Mouse (Mus musculus) heart, embryonic 13.5 days (tissue): ENCODE measurements around the gene Cct8. TPM values are rescaled to one million over a fixed set of nuclear protein-coding genes. Genes with fewer than 3 reads are reported as not detected.
A peak's percentile ranks its signal among the peaks of the same experiment; 100 is the strongest.
"Not testable (repeated sequence)": the region's sequence is repeated elsewhere in the genome, so short reads cannot be mapped to it uniquely, and the experiment has no call there.

ENCODE experiments used
- ATAC-seq: fragments of 200-750 bp; cut with Nextera tagmentation; 2 replicates; pipeline ENCODE4 v1.8.0; 2017; ENCODE audit warnings: moderate TSS enrichment; ENCODE audit not compliant: insufficient number of reproducible peaks, low FRiP score, low TSS enrichment; ENCODE audit errors: extremely low read depth
- H3K27ac ChIP-seq: fragments of 300-500 bp; sonication (generic); replicated peaks from 2 replicates; pipeline ENCODE4 v1.5.1; 2015; ENCODE audit warnings: moderate library complexity, mild to moderate bottlenecking, inconsistent platforms
- H3K27me3 ChIP-seq: fragments of 300-500 bp; sonication (generic); replicated peaks from 2 replicates; pipeline ENCODE4 v1.6.1; 2015; ENCODE audit warnings: mild to moderate bottlenecking, inconsistent platforms
- H3K36me3 ChIP-seq: fragments of 300-500 bp; sonication (generic); 2 replicates; pipeline ENCODE4 v1.6.1; 2015; ENCODE audit warnings: mild to moderate bottlenecking, inconsistent platforms
- H3K4me1 ChIP-seq: fragments of 300-500 bp; sonication (generic); 2 replicates; pipeline ENCODE4 v1.6.1; 2015; ENCODE audit warnings: inconsistent platforms
- H3K4me2 ChIP-seq: fragments of 300-500 bp; sonication (generic); 2 replicates; pipeline ENCODE4 v1.6.1; 2015; ENCODE audit warnings: inconsistent platforms, mild to moderate bottlenecking, moderate library complexity
- H3K4me3 ChIP-seq: fragments of 300-500 bp; sonication (generic); 2 replicates; pipeline ENCODE4 v1.5.1; 2015; ENCODE audit warnings: moderate library complexity, mild to moderate bottlenecking, inconsistent platforms
- H3K9ac ChIP-seq: fragments of 300-500 bp; sonication (generic); 2 replicates; pipeline ENCODE4 v1.6.1; 2015; ENCODE audit warnings: inconsistent platforms, mild to moderate bottlenecking, moderate library complexity
- H3K9me3 ChIP-seq: fragments of 300-500 bp; sonication (generic); 2 replicates; pipeline ENCODE4 v1.6.1; 2016; ENCODE audit warnings: inconsistent platforms
- WGBS: fragments of 180-500 bp; shearing (Covaris S2); methylation state at CpG from one replicate; pipeline ENCODE4 v1.1.7; 2015; ENCODE audit warnings: mixed read lengths; 5-methylcytosine and 5-hydroxymethylcytosine counted together
- polyA plus RNA-seq: library from polyadenylated mRNA; unstranded; fragments of >200 nt; fragmentation: Nextera tagmentation; extraction: Ambion mirVana; gene quantifications from 2 replicates; pipeline ENCODE4 v1.2.1, GENCODE M21; 2015

The Cct8 gene
- polyA plus RNA-seq, 1 experiment from 2014 or later: 290 TPM

DNA sequence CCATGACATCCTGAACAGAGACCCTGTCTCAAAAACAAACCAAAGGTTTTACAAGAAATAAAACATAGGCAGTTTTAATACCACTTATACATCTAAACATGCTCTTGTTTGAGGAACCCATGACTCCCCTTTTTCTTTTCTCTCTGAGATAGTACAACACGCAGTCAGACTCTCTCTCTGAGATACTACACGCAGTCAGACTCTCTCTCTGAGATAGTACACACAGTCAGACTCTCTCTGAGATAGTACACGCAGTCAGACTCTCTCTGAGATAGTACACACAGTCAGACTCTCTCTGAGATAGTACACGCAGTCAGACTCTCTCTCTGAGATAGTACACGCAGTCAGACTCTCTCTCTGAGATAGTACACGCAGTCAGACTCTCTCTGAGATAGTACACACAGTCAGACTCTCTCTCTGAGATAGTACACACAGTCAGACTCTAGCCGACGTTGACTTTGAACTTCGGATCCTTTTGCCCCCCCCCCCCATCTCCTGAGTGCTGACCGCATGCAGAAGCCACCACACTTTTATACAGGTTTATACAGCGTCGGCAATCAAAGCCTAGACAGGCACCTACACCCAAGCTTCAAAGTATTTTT lies 3.4 kb downstream of the Cct8 start:
- H3K9ac ChIP-seq, H3K9me3 ChIP-seq, H3K27ac ChIP-seq, ATAC-seq, H3K4me2 ChIP-seq, H3K27me3 ChIP-seq, H3K4me3 ChIP-seq: not testable (repeated sequence)
- 92% methylated on average over 12 of the region's 12 CpGs for WGBS
- H3K4me1 ChIP-seq: peaks cover 20% of the 10 kb centered on the region
- H3K36me3 ChIP-seq: peaks cover 71% of the 10 kb centered on the region

DNA sequence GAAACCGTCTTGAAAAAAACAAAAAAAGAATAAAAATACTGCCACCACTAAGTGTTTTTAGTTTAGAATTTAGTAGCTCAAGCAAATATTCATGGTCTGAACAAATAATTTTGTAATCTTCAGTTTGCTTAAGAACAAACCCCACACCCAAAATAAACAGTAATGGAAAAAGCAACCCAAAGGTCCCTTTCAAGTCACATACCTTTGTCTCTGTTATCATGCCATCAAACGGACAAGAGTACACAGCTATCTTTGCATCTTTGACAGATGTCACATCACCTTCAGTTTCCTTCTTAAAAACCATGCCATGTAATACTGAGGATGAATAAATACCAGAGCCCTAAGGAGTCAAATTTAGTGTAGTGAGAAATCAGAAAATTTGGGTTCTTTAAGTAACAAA lies 7.1 kb downstream of the Cct8 start:
- ATAC-seq: no peak
- Histone ChIP-seq H3K27ac (no peak overlapping the region), H3K4me3 (no peak overlapping the region), H3K9ac (no peak overlapping the region), H3K27me3 (no peaks in the 10 kb centered on the region), H3K4me2 (no peak overlapping the region), H3K9me3 (no peaks in the 10 kb centered on the region), H3K36me3 (peaks cover 98% of the 10 kb centered on the region), H3K4me1 (no peaks in the 10 kb centered on the region)
- WGBS: 76% methylated on average over 2 of the region's 2 CpGs

DNA sequence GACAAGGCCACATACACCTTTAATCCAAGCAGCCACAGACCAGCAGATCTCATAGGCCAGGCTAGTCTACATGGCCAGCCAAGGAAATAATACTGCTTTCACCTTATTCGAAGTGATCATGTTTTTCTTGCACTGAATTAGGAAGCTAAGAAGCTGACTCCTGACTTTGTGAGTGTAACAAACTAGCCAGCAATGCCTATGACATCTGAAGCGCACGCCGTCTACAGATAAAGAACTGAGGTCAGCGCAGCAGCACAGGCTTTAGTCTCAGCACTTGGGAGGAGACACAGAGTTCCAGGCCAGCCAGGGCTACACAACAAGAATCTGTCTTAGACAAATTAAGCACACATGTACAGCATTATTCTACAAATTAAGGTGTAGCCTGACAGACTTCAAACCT lies 8.9 kb downstream of the Cct8 start:
- H3K4me3 ChIP-seq: no peak overlapping the region
- no peaks in the 10 kb centered on the region for H3K27me3 ChIP-seq
- H3K27ac ChIP-seq: no peak overlapping the region
- H3K9ac ChIP-seq: no peak overlapping the region
- H3K36me3 ChIP-seq: peaks cover 96% of the 10 kb centered on the region
- no peaks in the 10 kb centered on the region for H3K4me1 ChIP-seq
- ATAC-seq: no peak
- no peaks in the 10 kb centered on the region for H3K9me3 ChIP-seq
- no peak overlapping the region for H3K4me2 ChIP-seq
- WGBS: 87% methylated on average over 5 of the region's 5 CpGs

DNA sequence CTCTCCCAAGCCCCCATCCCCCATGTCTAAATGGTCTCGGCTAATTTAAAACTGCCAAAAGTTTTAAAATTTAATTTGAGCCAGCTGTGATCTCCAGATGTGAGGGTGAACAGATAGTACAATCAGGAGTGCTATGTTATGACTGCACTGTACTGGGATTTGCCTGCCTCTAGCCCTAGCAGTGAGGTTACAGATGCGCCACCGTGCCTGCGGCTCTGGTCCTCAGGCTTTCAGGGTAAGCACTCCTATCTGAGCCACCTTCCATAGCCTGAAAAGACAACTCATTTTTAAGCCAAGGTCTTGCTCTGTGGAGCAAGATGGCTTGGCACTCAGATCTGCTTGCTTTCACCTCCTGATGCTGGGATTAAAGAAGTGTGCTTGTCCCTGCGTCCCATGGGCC lies 11.3 kb downstream of the Cct8 start:
- peaks cover 92% of the 10 kb centered on the region for H3K36me3 ChIP-seq
- ATAC-seq: no peak
- no peaks in the 10 kb centered on the region for H3K4me1 ChIP-seq
- H3K4me2 ChIP-seq: no peak overlapping the region
- no peak overlapping the region for H3K4me3 ChIP-seq
- H3K27me3 ChIP-seq: no peaks in the 10 kb centered on the region
- 87% methylated on average over 5 of the region's 5 CpGs for WGBS
- H3K9ac ChIP-seq: no peak overlapping the region
- no peak overlapping the region for H3K27ac ChIP-seq
- no peaks in the 10 kb centered on the region for H3K9me3 ChIP-seq

DNA sequence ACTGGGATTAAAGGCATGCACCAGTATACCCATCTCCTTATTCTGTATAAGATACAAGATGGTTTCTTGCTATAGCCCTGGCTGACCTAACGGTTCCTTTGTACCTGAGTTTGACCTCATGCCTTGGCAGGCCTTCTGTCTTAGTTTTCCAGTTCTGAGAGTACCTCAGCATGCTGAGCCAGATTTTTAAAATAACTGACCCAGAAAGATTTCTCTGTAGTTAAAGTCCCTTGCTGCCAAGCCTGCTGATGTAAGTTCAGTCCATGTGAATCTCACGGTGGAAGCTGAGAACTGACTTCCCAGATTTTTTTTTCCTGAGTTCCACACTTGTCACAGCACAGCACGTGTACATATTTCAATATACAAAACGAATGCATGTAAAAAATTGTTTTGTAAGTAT lies 25.1 kb downstream of the Cct8 start:
- H3K27ac ChIP-seq: no peak overlapping the region
- no peaks in the 10 kb centered on the region for H3K27me3 ChIP-seq
- no peaks in the 10 kb centered on the region for H3K4me1 ChIP-seq
- 88% methylated on average over 4 of the region's 4 CpGs for WGBS
- no peak overlapping the region for H3K4me3 ChIP-seq
- H3K4me2 ChIP-seq: no peak overlapping the region
- H3K9ac ChIP-seq: no peak overlapping the region
- no peak for ATAC-seq
- peaks cover 88% of the 10 kb centered on the region for H3K36me3 ChIP-seq
- H3K9me3 ChIP-seq: no peaks in the 10 kb centered on the region

DNA sequence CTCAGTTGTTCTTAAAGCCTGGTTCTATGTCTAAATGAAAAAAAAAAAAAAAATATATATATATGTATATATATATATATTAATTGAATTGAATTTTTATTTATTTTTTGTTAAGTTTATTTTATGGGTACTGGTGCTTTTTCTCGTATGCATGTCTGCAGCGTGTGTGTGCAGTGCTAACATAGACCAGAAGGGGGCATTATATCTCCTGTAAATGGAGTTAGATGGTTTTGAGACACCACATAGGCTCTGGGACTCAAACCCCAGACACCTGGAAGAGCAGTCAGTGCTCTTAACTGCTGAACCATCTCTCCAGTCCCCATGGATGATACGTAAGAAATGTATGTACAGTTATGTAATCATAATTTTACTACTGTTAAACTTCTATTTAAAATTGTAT lies 36.9 kb downstream of the Cct8 start:
- H3K4me2 ChIP-seq: no peak overlapping the region
- H3K9me3 ChIP-seq: no peaks in the 10 kb centered on the region
- no peak overlapping the region for H3K27ac ChIP-seq
- ATAC-seq: no peak
- H3K9ac ChIP-seq: no peak overlapping the region
- H3K4me3 ChIP-seq: no peak overlapping the region
- H3K4me1 ChIP-seq: peaks cover 20% of the 10 kb centered on the region
- H3K36me3 ChIP-seq: peaks cover 48% of the 10 kb centered on the region
- 96% methylated on average over 3 of the region's 3 CpGs for WGBS
- H3K27me3 ChIP-seq: no peaks in the 10 kb centered on the region

DNA sequence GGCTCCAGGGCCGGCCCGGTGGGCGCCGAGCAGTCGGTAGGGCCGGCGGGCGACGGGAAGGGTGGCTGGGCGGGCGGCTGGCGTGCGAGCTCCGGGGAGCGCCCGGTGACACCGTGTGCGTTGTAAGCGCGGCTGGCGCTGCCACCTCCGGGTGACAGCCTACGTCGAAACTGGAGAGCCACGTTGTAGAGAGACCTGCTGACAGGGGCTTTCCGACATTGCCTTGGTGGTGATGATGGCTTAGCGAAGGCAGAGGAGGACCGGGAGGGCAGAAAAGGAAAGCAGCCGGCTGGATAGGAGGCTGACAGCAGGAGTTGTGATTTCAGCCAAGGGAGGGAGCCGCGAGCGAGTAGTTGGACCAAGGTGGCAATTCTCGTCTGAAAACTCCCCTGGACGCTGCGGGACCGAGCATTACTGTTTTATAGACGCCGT lies 40.5 kb downstream of the Cct8 start:
- Histone ChIP-seq H3K27ac (peak overlapping the region; percentile 85), H3K9me3 (no peaks in the 10 kb centered on the region), H3K9ac (peak overlapping the region; percentile 95), H3K36me3 (peaks cover 19% of the 10 kb centered on the region), H3K4me3 (peak overlapping the region; percentile 89), H3K27me3 (no peaks in the 10 kb centered on the region), H3K4me2 (peak overlapping the region; percentile 95), H3K4me1 (peaks cover 20% of the 10 kb centered on the region)
- under 1% methylated on average over 38 of the region's 38 CpGs for WGBS
- peak; percentile 54; the same call in 1 of the 2 replicates for ATAC-seq

DNA sequence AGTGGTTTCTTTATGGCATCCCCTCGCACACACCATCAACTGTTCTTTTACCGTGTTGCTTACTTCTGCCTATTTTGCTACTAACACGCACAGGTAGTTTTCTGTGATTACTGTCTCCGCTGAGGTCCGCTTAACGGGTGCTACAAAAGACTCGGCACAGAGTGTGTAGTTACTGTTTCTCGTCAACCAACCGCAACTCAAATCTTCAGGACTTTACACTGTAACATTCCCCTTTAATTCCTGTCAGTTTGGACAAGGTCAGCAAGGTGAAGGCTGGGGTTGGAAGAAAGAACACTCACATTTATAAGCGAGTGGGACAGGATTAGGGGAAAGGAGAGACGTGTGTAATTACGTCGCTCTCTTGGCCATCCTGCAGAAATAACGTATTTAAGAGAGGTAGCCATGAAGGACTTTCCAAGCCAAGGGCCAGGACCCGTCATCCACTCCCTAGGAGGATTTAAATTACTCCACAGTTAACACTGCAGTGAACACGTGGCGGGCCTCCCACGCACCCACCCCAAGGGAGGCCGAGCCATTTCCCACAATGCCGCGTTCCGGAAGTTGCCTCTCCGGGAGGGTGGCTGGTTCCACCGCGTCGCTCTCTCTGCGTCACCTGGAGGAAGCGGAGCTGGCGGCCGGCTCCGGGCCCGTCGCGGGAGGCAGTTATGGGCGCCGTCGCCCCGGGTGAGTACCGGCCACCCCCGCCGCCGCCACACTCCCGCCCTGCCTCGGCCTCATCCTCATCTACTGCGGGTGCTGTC lies 41.1 kb downstream of the Cct8 start, which contains the start of gene Usp16:
Gene Usp16 (plus strand): TSS at position 285 of the 761 bp plus-strand sequence.
- peak within 1 kb of the TSS; percentile 95 for H3K9ac ChIP-seq
- peak within 1 kb of the TSS; percentile 89 for H3K4me3 ChIP-seq
- peaks cover 13% of the 10 kb centered on the region for H3K36me3 ChIP-seq
- H3K27ac ChIP-seq: peak within 1 kb of the TSS; percentile 85
- peaks cover 20% of the 10 kb centered on the region for H3K4me1 ChIP-seq
- WGBS: 9% methylated on average over 45 of the region's 45 CpGs
- H3K4me2 ChIP-seq: peak within 1 kb of the TSS; percentile 95
- H3K9me3 ChIP-seq: no peaks in the 10 kb centered on the region
- ATAC-seq: peak; percentile 92
- H3K27me3 ChIP-seq: no peaks in the 10 kb centered on the region

DNA sequence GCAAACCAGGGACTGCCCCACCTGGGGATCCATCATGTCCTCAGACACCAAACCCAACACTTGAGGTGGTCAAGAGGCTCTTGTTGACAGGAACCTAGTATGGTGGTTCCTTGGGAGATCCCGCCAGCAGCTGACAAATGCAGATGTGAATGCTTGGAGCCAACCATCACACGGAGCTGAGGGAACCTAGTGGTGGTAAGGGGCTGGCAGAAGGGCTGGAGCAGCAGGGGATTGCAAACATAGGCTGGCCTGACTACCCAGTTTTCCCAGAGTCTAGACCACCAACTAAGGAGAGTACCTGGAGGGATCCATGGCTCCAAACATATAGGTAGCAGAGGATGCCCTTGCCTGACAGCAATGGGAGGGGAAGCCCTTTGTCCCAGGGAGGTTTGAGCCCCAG lies 42.4 kb downstream of the Cct8 start:
- Histone ChIP-seq H3K9ac (no peak overlapping the region), H3K4me2 (no peak overlapping the region), H3K27ac (no peak overlapping the region), H3K36me3 (0 out of 2 replicates have a peak, but pooled peaks cover under 1% of the 10 kb centered on the region), H3K4me1 (peaks cover 20% of the 10 kb centered on the region), H3K4me3 (no peak overlapping the region), H3K27me3 (no peaks in the 10 kb centered on the region), H3K9me3 (no peaks in the 10 kb centered on the region)
- WGBS: 67% methylated on average over 2 of the region's 2 CpGs
- ATAC-seq: no peak

DNA sequence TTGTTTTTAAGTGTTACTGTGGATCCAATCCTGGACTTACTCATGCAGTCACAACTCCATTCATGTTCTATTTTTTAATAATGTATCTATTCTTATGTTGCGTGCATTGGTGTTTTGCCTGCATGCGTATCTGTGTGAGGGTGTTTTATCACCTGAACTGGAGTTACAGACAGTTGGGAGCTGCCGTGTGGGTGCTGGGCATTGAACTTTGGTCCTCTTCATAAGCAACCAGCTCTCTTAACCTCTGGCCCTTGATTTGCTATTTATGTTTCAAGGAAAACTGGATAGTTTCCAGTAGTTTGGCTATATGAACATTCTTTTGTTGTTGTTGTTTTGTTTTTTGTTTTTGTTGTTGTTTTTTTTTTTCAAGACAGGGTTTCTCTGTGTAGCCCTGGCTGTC lies 50.1 kb downstream of the Cct8 start:
- Histone ChIP-seq H3K9ac (no peak overlapping the region), H3K4me3 (no peak overlapping the region), H3K36me3 (no peaks in the 10 kb centered on the region), H3K4me1 (peaks cover 12% of the 10 kb centered on the region), H3K27me3 (no peaks in the 10 kb centered on the region), H3K4me2 (no peak overlapping the region), H3K9me3 (no peaks in the 10 kb centered on the region), H3K27ac (no peak overlapping the region)
- no peak for ATAC-seq
- WGBS: 80% methylated on average over 3 of the region's 3 CpGs

DNA sequence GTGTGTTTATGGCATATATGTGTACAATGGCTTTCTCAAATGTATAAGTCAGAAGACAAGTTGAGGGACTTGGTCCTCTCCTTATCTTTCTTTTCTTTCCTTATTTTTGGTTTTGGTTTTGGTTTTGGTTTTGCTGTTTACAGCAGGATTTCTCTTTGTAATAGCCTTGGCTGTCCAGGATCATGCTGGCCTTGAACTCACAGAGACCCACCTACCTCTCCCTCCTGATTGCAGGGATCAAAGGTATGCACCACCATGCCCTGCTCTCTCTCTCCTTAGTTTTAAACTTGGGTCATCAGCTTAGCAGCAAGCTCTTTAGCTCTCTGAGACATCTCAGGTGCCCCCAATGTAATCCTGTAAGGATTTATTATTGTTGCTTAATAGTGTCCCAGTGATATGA lies 50.6 kb downstream of the Cct8 start:
- H3K4me2 ChIP-seq: no peak overlapping the region
- H3K4me3 ChIP-seq: no peak overlapping the region
- H3K9ac ChIP-seq: no peak overlapping the region
- H3K36me3 ChIP-seq: no peaks in the 10 kb centered on the region
- H3K9me3 ChIP-seq: no peaks in the 10 kb centered on the region
- H3K27ac ChIP-seq: no peak overlapping the region
- no peak for ATAC-seq
- H3K27me3 ChIP-seq: no peaks in the 10 kb centered on the region
- peaks cover 12% of the 10 kb centered on the region for H3K4me1 ChIP-seq

DNA sequence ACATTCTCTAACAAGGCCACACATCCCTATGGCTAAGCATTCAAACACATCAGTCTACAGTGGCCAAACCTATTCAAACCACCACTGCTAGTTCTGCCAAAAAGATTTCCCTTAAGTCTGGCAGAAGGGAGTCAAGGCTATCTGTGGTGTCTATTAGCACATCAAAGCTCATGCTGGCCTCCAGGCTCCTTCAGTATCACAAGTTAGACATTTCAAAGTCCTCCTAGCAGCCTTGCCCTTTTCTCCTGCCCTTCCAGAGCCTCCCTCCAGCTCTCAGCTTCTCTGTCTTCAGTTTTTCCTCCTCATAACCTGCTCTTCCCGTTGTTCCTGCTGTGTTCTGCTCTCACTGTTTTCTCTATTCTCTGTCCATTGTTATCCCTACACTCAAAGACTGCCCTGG lies 51.6 kb downstream of the Cct8 start:
- H3K27me3 ChIP-seq: no peaks in the 10 kb centered on the region
- no peak for ATAC-seq
- no peak overlapping the region for H3K9ac ChIP-seq
- H3K36me3 ChIP-seq: no peaks in the 10 kb centered on the region
- no peak overlapping the region for H3K27ac ChIP-seq
- no peak overlapping the region for H3K4me2 ChIP-seq
- peaks cover 19% of the 10 kb centered on the region for H3K4me1 ChIP-seq
- 53% methylated on average over 1 of the region's 1 CpGs for WGBS
- no peak overlapping the region for H3K4me3 ChIP-seq
- H3K9me3 ChIP-seq: no peaks in the 10 kb centered on the region
